Mouse (Mus musculus): ENCODE data around the gene Tmprss9. TPM values are rescaled to one million over a fixed set of nuclear protein-coding genes. Genes with fewer than 3 reads are reported as not detected.

Gene Tmprss9
- polyA plus RNA-seq, 1 experiment from 2014 or later: 2.0 TPM

GRCm38 (mm10) chr10:80932700-80933420, 61.2 kb downstream of the Tmprss9 start:
- Histone ChIP-seq H3K4me3 (ENCODE audit: low read depth, low read length) (peak overlapping the region; percentile 81), H3K9me3 (ENCODE audit: control insufficient read depth, low read length) (no peaks in the 10 kb centered on the region), H3K27me3 (ENCODE audit: control insufficient read depth, insufficient read depth, low read length) (no peaks in the 10 kb centered on the region), H3K36me3 (ENCODE audit: control insufficient read depth, insufficient read depth, low read length) (no peaks in the 10 kb centered on the region), H3K4me1 (replicated peaks; ENCODE audit: control insufficient read depth, insufficient read depth) (peaks cover 31% of the 10 kb centered on the region), H3K4me2 (replicated peaks; ENCODE audit: low read depth) (peak overlapping the region; percentile 94), H3K9ac (ENCODE audit: low read length) (peak overlapping the region; percentile 18), H3K27ac (replicated peaks) (peak overlapping the region; percentile 75)
- TF ChIP-seq EP300 (optimal IDR thresholded peaks at IDR 0.05): no peak
- no peak for TF ChIP-seq CTCF (IDR thresholded peaks at IDR 0.05; ENCODE audit: low read depth)
- DNase-seq (ENCODE audit: low spot score): peak; percentile 45
- WGBS: 3% methylated on average over 17 of the region's 17 CpGs
- no peak for ATAC-seq (ENCODE audit: low FRiP score, low TSS enrichment)

DNA sequence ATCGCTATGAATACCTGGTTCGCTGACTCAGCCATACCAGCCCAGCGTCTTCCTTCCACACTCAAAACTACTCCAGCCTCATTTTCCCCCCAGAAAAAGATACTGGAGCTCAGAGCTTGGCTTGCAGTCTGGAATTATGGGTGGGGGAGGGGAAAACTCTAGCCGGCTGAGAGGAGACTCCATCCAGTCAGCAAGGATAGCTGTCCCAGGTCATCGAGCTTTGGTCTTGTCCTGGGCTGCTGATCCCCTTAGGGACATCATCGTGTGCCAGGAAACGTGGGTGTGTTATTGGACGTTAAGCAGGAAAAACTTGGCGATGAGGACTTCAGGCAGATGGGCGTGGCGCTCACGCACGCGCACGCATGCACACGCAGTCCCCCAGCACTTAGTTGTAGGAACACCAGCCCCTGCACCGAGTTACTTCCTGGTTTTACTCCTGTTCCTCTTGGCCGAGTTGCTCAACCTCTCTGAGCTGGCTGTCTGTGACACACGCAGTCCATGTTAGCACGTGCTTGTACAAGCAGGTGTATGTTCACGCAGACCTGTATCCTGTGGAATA, 61.9 kb downstream of the Tmprss9 start:
- ATAC-seq (ENCODE audit: low FRiP score, low TSS enrichment): no peak
- Histone ChIP-seq H3K9me3 (ENCODE audit: control insufficient read depth, low read length) (no peaks in the 10 kb centered on the region), H3K27ac (replicated peaks) (peak overlapping the region; percentile 75), H3K36me3 (ENCODE audit: control insufficient read depth, insufficient read depth, low read length) (no peaks in the 10 kb centered on the region), H3K9ac (ENCODE audit: low read length) (peak overlapping the region; percentile 18), H3K4me1 (replicated peaks; ENCODE audit: control insufficient read depth, insufficient read depth) (peaks cover 37% of the 10 kb centered on the region), H3K4me2 (replicated peaks; ENCODE audit: low read depth) (peak overlapping the region; percentile 94), H3K4me3 (ENCODE audit: low read depth, low read length) (peak overlapping the region; percentile 12; the same call in 1 of the 2 replicates), H3K27me3 (ENCODE audit: control insufficient read depth, insufficient read depth, low read length) (no peaks in the 10 kb centered on the region)
- 4% methylated on average over 21 of the region's 21 CpGs for WGBS
- peak; percentile 68 for DNase-seq (ENCODE audit: low spot score)
- TF ChIP-seq EP300 (optimal IDR thresholded peaks at IDR 0.05): peak; percentile 50
- TF ChIP-seq CTCF (IDR thresholded peaks at IDR 0.05; ENCODE audit: low read depth): no peak

- Histone ChIP-seq H3K9ac (ENCODE audit: low read length) (no peak overlapping the region), H3K9me3 (ENCODE audit: control insufficient read depth, low read length) (no peaks in the 10 kb centered on the region), H3K4me1 (replicated peaks; ENCODE audit: control insufficient read depth, insufficient read depth) (peaks cover 45% of the 10 kb centered on the region), H3K36me3 (ENCODE audit: control insufficient read depth, insufficient read depth, low read length) (no peaks in the 10 kb centered on the region), H3K27me3 (ENCODE audit: control insufficient read depth, insufficient read depth, low read length) (no peaks in the 10 kb centered on the region), H3K4me3 (ENCODE audit: low read depth, low read length) (no peak overlapping the region), H3K4me2 (replicated peaks; ENCODE audit: low read depth) (0 out of 2 replicates have a peak overlapping the region, but pooled peaks have one; percentile 94), H3K27ac (replicated peaks) (peak overlapping the region; percentile 18; the same call in 1 of the 2 replicates)
- ATAC-seq (ENCODE audit: low FRiP score, low TSS enrichment) (no peak), DNase-seq (ENCODE audit: low spot score) (no peak)
- no peak for TF ChIP-seq EP300 (optimal IDR thresholded peaks at IDR 0.05)
- TF ChIP-seq CTCF (IDR thresholded peaks at IDR 0.05; ENCODE audit: low read depth): no peak
- WGBS: 54% methylated on average over 14 of the region's 14 CpGs
These were observed 62.7 kb downstream of the Tmprss9 start for GRCm38 (mm10) chr10:80934136-80934985.

- H3K4me3 ChIP-seq (ENCODE audit: low read depth, low read length): no peak overlapping the region
- ATAC-seq (ENCODE audit: low FRiP score, low TSS enrichment) (no peak), DNase-seq (ENCODE audit: low spot score) (no peak)
- H3K36me3 ChIP-seq (ENCODE audit: control insufficient read depth, insufficient read depth, low read length): no peaks in the 10 kb centered on the region
- H3K27ac ChIP-seq (replicated peaks): no peak overlapping the region; the same call in 1 of the 2 replicates
- WGBS: 33% methylated on average over 3 of the region's 3 CpGs
- H3K9ac ChIP-seq (ENCODE audit: low read length): no peak overlapping the region
- no peak for TF ChIP-seq CTCF (IDR thresholded peaks at IDR 0.05; ENCODE audit: low read depth)
- no peak for TF ChIP-seq EP300 (optimal IDR thresholded peaks at IDR 0.05)
- no peaks in the 10 kb centered on the region for H3K27me3 ChIP-seq (ENCODE audit: control insufficient read depth, insufficient read depth, low read length)
- H3K4me2 ChIP-seq (replicated peaks; ENCODE audit: low read depth): no peak overlapping the region
- peaks cover 49% of the 10 kb centered on the region for H3K4me1 ChIP-seq (replicated peaks; ENCODE audit: control insufficient read depth, insufficient read depth)
- no peaks in the 10 kb centered on the region for H3K9me3 ChIP-seq (ENCODE audit: control insufficient read depth, low read length)
These were observed 63.6 kb downstream of the Tmprss9 start for GRCm38 (mm10) chr10:80935241-80935640.

- WGBS: 16% methylated on average over 16 of the region's 17 CpGs
- ATAC-seq (ENCODE audit: low FRiP score, low TSS enrichment) (no peak), DNase-seq (ENCODE audit: low spot score) (no peak)
- H3K4me2 ChIP-seq (replicated peaks; ENCODE audit: low read depth): peak overlapping the region; percentile 68
- H3K4me1 ChIP-seq (replicated peaks; ENCODE audit: control insufficient read depth, insufficient read depth): peaks cover 54% of the 10 kb centered on the region
- peak overlapping the region; percentile 69 for H3K27ac ChIP-seq (replicated peaks)
- TF ChIP-seq EP300 (optimal IDR thresholded peaks at IDR 0.05) (no peak), CTCF (IDR thresholded peaks at IDR 0.05; ENCODE audit: low read depth) (no peak)
- peak overlapping the region; percentile 27 for H3K4me3 ChIP-seq (ENCODE audit: low read depth, low read length)
- no peaks in the 10 kb centered on the region for H3K9me3 ChIP-seq (ENCODE audit: control insufficient read depth, low read length)
- H3K9ac ChIP-seq (ENCODE audit: low read length): no peak overlapping the region
- no peaks in the 10 kb centered on the region for H3K36me3 ChIP-seq (ENCODE audit: control insufficient read depth, insufficient read depth, low read length)
- H3K27me3 ChIP-seq (ENCODE audit: control insufficient read depth, insufficient read depth, low read length): no peaks in the 10 kb centered on the region
These were observed 64.0 kb downstream of the Tmprss9 start for GRCm38 (mm10) chr10:80935698-80936097.
